Mouse (Mus musculus): ENCODE results near the gene Chic2. TPM values are rescaled to one million over a fixed set of nuclear protein-coding genes. Genes with fewer than 3 reads are reported as not detected.

The Chic2 gene
- polyA plus RNA-seq, 3 experiments from 2014 or later = 5.5 to 11.5 (median 9.3) TPM

DNA sequence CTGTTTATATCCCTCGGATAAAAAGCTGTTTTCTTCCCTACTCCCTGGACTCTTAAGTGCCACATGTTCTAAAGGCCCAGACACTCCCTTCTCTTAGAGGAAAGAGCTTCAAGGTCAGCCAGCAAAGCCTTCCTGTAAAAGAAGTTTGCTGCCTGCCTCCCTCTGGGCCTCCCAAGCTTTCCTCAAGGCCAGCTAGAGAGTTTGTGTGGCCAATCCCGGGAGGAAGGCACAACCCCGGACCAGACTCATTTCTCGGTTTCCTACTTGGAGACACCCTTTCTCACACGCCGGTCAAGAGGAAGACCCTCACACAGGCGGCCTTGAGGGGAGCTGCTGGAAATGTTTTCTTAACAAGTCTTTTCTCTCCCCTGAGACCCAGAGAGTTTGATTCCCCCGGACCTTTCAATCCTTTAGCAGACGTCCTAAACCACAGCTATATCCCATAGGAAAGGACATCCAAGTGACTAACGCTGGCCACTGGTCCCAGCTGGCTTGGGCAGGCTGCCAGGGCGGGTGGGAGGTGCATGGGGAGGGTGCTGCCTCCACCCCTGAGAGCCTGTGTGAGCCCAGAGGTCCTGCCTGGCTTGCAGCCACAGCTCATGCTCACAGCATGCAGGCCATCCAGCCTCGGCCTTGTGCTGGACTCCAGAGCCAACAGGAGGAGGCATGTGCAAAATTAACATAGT lies 69.7 kb downstream of the Chic2 start:
- ATAC-seq = no peak

DNA sequence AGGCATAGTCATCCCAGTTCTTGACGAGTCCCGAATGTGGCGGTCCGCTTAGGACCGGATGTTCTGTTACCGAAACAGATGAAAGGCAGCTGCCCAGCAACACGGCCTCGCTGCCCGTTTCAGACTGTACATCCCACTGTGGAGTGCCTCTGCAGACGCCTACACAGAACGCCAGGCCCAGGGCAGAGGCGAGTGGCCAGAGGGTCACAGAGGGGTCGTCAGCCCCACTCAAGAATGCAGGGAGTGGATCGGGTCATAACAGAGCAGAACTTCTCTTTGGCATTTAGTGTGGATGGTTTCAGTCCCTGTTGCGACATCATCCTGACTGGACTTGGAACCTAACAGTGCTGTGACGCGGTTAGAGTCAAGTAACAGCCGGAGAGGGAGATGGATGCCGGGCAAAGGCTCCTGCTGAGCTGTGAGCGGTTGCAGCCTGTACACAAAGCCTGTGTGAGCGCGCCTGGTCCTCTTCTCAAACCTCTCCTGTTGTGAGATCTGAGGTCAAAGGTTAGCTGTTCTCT lies 70.5 kb downstream of the Chic2 start:
- ATAC-seq = no peak

DNA sequence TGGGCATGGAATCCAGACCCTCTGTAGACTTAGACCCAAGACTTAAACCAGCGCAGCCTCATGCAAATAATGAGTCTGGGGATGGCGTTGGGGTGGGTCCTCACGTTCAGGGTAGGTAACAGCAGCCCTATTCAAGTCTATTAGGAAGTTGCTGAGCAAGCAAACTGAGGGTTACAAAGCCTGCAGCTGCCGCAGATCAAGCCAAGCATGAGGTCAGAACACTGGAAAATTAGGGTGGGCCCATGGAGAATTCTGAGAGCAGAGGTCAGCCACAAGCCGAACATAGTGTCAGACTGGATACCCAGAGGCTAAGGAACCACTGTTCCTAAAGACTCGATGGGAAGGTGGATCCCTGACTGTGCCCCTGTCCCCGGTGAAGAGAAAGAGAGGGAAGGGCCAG lies 73.2 kb downstream of the Chic2 start:
- no peak for ATAC-seq

DNA sequence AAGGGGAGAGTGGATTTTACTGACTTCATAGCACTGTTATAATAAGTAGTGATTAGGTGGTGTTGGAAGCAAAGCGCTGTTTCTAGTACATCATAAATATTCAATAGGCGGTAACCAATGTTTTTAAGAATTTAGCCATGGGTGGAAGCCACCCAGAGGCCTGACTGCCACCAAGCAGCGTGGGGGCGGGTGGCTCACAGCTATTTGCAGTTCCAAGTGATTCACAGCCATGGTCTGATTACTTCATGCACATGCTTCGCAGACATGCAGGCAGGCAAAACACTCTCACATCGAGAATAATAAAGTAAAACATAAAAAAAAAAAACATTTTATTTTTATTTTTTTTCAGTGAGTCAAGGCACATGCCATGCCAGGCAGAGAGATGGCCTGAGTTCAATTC lies 75.2 kb downstream of the Chic2 start:
- ATAC-seq = no peak

DNA sequence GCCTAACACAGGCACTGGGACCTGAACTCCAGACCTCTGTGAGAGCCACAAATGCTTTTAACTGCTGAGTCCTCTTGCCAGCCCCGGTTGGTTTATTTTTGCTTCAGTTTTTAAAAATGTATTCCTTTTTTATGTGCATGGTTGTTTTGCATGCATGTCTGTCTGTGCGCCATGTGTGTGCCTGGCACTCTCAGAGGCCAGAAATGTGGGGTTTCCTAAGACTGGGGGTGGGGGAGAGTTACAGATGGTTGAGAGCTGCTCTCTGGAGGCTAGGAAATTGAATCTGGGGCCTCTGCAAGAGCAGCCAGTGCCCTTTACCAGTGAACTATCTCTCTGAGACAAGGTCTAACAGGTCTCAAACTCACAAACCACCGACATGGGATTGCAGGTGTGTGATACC lies 76.7 kb downstream of the Chic2 start:
- ATAC-seq = no peak

DNA sequence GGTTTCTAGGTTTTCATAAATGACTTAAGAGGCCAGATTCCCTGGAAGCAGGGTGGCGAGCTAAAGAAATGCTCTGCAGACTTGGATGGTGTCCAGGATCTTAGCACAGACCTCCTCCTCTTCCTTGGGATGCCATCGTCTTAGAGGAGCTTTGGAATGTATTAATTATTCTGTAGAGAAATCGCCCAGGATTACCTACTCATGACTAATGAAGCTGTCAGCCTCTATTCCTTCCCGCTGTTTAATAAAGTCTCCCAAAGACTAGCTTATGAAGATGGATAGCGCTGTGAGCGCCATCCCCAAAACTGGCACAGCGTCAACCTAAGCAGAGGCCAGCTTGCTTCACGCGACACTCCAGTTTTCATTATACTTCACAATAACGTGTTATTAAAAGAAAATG lies 77.7 kb downstream of the Chic2 start:
- no peak for ATAC-seq

DNA sequence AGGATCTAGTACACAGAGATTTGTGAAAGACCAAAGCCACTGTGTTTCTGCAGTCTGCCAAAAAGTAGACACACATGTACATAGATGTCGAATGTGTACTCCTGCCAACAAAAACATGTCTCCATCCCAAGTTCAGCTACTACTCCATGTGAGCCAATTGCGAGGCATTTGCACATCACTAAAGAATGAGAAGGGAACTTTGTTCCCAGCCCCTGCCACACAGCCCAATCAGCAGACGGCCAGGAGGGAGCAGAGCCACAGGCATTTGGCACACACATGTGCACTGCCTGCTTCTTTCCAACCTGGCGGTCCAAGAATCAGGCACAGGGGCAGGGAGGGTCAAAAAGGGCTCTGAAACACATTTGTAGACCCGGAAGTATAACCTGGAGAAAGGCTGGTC lies 81.8 kb downstream of the Chic2 start:
- no peak for ATAC-seq

DNA sequence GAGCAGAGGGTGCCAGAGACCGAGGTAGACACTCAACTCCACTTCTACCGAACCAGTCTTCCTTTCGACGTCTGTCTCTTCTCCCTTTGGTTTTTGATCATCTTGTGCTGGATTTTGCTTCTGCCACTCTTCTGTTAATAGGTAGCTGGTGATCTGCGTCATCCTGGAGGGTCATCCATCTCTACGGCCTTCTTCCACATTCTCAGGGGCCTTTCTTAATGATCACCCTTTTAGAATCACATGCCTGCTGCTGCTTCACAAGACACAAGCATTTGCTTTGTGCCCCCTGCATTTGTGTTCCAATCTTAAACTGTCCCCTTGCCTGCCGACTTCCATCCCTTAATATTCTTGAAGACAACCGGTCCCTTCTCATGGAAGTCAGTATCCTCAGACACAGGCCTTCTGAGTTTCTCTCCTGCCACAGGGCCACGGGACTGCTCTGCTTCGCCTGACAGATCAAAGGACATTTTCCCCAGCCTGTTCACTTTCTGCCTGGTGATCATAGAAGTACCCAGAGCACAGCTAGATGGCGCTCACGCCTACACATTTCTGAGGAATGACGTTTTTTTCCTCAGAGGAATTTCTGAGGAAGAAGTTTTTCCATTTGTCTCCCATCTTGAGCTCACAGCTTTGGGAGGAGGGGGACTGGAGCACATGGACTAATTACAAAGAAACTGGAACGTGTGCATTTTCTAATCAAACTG lies 83.6 kb downstream of the Chic2 start:
- ATAC-seq = no peak

DNA sequence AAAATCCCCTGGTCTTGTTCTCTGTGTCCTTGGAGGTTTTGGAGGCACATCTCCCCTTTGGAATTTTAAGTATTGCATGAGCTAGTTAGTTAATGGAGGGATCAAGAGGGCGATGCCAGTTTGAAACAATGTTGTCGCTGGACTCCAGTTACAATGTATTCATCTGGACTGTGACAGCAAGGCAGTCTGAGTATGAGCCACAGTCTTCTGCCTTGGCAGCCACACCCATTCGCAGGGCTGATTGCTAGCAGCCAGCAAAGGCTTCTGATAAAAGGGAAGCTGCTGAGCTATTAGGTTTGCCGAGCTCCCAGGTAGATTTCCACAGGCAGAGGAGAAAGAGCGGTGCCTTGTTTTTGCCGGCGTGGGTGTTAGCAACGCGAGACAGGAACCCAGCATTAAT lies 84.3 kb downstream of the Chic2 start:
- no peak for ATAC-seq

DNA sequence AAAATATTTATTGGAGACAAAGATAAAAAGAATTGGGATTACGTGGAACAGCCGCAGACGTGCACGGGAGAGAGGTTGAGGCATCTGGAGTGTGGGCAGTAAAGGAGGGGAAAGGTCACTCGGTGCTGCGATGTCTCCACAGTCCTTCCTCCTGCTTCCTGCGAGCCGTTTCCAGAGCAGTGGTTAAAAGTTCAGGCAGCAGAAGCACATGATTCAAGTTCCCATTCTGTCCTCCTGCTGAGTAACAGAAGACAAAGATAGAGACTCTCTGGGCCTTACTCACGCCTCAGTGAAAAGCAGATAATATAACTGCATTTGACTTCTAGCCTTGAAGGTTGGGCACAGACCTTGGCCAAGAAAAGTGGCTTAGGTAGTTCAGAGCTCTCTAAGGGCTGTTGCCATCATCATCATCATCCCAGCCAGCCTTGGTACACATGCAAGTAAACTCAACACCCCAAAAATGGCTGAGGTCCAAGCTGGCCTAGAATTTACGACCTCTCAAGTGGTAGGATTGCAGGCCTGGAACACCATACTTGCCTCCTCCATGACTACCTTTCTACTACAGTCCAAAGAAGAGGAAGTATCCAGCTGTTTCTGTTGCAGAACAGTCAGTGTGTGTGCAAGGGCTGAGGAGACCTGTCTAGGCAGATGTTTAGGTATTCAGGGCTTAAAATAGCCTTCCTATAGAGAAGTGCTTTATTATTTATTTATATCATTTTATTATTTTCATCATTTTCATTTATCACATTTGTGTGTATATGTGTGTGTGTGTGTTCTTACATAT lies 87.1 kb downstream of the Chic2 start:
- ATAC-seq = no peak

DNA sequence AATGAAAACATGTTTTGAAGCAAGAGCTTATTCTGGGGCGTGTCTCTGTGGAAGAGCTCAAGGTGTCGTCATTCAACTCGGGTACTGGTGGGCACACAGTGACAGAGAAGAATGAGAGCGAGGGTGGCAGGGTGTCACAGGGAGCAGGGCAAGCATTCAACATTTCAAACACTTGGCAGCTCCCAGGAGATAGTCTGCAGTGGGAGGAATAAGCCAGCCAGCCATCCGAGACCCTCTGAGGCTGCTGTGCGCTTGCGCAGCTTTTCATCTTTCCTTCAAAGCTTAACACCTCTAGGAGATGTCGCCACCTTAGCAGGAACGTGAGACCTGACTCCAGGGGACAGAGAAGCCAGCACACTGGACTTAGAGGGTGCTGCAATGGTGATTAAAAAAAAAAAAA lies 88.2 kb downstream of the Chic2 start:
- no peak for ATAC-seq

DNA sequence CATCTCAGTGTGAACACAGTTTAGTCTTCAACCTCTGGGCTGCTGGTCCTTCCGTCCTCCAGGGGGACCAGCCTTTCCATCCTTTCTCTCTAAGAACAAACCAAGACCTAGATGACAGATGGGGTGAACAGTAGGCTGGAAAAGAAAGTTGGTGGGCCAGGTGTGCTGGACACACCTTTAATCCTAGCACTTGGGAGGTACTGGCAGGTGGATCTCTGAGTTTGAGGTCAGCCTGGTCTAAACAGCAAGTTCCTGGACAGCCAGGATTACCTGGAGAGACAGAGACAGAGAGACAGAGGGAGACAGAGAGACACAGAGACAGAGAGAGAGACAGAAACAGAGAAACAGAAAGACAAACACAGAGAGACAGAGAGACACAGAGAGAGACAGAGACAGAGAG lies 89.0 kb downstream of the Chic2 start:
- no peak for ATAC-seq

DNA sequence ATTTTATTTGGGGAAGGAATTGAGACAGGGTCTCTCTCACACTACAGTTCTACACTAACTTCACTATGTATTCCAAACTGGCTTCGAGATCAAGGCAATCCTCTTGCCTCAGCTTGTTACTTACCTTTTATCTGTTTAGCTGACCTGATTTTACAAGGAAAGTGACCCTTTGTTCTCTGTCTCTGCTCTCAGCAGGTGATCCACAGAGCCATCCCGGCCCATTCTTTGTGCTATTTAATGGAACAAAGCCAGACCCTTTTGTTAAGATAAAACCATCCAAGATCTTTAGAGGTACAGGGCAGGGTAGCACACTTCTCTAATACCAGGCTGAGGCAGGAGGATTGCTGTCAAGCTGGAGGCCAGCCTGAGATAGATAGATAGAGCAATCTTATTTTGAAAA lies 91.6 kb downstream of the Chic2 start:
- ATAC-seq = no peak

DNA sequence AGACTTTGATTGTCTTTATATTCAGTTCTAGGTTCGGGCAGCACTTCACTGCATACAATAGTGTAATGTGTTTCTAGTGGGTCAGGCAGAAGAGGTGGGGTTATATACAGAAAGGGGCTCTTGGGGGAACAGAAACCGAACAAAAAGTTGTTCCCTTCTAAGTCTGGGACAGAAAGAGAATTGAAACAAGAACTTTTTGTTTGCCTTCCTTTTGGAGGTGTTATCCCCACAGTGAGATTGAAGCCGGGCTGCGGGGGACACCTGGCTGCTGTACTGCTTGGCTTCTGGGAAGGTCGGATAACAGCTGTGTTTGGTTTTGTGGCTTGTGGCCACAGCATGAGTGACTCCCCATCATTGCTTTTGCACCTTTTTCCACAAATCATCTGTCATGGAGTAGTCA lies 93.2 kb downstream of the Chic2 start:
- ATAC-seq = no peak

DNA sequence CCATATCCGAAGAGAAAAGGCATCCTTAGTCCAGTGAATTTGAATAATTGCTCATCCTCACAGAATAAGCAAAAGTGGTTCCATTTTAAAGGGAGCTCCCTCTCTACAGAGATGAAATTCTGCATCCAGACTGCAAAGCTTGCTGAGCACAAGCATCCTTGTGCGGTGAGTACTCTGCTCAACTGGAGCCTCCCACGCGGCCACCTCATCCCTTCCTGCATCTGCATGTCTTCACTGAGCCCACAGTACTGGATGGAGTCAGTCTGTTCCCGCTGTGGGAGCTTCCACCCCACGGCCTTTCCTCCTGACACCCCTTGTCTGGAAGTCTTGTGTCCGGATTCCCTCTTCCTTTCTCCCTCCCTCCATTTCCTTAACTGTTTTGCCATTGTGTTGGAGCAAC lies 95.3 kb downstream of the Chic2 start:
- ATAC-seq = no peak

DNA sequence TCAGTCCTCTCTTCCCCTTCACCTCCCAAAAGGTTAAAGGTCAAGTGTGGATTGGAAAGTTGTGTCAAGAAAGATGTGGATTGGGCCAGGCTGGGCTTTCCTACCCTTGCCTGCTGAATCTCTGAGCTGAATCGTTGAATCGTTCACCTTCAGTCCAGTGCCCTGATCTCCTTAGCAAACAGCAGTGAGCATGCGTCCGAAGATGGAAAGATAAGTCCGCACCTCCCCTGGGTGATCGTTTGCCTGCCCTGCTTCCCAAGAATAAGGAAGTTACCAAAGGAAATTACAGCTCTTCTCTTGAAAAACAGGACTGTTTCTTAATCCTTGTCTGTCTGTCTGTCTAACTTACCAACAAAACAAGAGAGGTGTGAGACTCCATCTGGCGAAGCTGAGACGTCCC lies 96.1 kb downstream of the Chic2 start:
- no peak for ATAC-seq

Other genes with a start within 250 kb of the Chic2 start
- not detected for gene Gsx2, start 30.8 kb upstream of the Chic2 start, polyA plus RNA-seq (2017; shearing (Covaris generic))
- not detected for gene Pdgfra, start 107.5 kb upstream of the Chic2 start, polyA plus RNA-seq (2017; shearing (Covaris generic))

All from inflammation-experienced regulatory T-cells, adult 6 months (primary cell).